Mouse (Mus musculus): Measurements from ENCODE around the gene Glis1.

Glis1 gene

DNA sequence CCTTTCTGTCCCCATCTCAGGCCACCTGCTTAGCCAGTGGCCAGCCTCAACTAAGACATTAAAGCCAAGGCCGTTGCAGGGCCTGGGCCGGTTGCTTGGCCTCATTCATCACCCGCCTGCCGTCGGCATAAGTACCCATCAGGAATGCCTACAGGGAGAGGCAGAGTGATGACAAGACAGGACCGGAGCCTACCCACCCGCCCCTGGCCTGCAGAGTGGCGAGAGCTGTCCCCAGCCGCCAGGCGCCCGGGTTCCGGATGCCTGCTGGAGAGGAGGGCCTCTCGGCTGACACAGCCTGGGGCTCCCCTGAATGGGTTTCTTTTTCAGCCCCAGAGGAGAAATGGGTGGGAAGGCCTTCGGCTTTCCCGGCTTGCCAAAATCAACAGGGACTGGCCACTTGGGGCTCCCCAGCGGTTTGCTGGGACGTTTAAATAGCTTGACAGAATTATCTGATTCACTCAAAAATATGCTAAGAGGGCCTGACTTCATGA lies 194.6 kb downstream of the Glis1 start:
- DNase-seq, result peak in 1 of 2 experiments; percentile 19

DNA sequence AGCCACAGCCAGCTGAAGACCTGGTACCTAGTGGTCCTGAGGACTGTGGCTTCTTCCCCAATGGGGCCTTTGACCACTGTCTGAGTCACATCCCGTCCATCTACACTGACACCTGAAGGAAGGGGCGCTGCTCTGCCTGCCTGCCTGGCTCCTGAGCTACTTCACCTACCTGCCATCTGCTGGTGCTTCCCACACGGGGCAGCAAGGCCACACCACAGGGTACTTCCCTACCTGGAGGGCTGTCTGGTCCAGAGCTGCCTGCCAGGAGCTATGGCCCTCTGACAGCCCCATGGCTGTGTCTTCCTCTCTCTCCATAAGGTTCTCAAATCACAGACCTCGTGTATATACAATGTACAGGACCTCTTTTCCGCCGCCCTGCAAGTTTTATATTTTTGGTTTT lies 200.2 kb downstream of the Glis1 start:
- no peak for DNase-seq

DNA sequence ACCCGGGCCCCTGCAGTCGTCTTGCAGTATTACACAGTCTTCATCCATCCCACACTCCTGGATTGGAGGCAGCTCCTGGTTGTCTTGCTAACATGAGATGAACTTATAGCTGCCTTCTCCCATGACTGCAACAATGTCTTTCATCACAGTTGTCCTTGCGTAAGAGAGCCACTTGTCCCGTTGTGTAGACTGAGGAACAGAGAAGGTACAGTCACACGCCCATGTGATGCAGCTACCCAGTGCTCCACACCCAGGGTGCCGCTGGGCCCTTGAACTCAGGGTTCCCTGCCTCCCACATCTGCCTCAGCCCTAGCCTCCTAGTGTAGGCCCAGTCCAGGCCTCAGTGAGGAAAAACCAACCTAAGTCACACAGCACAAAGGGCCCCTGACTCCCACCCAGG lies 201.7 kb downstream of the Glis1 start:
- DNase-seq, result no peak

DNA sequence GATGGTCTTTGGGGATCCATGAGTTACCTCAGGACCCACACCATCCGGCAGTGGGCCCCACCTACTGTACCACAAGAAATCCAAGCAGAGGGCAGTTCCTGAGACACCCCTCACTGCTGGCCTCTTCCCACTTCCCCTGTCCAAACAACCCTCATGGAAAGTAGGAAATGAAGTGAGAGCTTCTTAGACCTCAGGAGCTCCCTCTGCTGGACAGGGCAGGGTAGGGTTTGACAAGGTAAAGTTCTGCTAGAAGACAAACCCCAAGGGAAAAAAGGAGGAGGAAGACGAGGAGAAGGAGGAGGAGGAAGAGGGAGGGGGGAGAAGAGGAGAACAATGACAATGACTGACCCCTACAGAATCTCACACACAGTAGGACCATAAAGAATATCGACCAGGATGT lies 203.3 kb downstream of the Glis1 start:
- peak; percentile 29 to 79 for DNase-seq

DNA sequence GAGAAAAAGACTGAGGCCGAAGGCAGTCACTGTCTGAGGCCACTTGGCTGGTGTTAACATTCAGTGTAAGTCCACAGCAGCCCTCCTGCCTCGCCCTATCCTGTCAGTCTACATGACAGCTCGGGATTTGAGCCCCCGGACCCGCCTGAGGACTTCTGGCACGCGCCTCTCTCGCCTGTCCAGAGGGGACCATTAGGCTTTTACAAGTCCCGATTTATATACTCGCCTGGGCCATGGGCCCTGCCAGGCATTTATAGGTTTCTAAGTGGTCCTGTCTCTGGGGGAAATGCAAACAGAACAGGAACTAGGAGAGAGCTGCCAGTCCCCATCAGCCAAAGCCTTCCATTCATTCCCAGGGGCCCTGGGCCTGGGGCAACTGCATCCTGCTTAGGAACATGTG lies 203.9 kb downstream of the Glis1 start:
- DNase-seq, result no peak

- DNase-seq, result peak in 1 of 2 experiments; percentile 20
These were observed 207.2 kb downstream of the Glis1 start for GRCm38 (mm10) chr4:107641624-107642023.

GRCm38 (mm10) chr4:107648959-107649485 lies 214.6 kb downstream of the Glis1 start:
- no peak for DNase-seq

DNA sequence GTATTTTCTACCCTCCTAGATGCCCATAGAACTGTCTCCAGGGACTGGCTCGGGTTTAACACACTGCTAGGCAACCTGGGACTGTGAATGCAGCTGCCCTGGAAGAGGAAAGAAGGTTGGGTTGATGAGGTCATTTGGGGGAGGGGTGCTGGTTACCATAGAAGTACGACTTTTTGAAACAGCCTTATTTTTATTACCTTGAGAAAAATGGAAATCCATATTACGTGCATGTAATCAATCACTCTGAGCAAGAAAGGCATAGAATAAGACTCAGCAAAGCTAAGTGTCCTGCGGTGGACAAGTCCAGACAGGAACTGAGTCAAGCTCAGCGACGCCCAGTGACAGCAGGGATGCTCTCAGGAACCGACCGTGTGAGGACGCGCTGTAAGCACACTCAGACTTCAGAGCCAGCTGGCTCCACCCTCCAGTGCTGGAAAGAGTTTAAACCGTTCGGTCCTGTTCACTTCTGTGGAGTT lies 216.7 kb downstream of the Glis1 start:
- no peak for DNase-seq

- peak; percentile 71 to 92 for DNase-seq
These were observed 218.3 kb downstream of the Glis1 start for GRCm38 (mm10) chr4:107652598-107653279.

DNA sequence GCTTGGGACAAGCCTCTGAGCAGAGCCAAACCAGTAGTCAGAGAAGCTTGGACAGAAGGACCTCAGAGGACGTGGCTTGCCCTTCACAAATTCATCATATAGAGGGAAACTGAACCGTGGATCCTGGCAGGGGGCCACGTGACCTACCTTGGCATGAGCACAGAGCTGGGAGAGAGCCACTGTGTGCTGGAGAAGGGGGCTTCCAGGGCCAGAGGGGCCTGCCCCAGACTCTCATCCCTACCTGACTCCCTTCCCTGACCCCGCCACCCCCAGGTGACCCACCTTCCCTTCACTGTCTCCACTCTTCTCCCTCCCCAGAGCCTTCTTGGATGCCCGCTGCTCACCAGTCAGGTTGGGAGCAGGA lies 218.9 kb downstream of the Glis1 start:
- no peak for DNase-seq

DNA sequence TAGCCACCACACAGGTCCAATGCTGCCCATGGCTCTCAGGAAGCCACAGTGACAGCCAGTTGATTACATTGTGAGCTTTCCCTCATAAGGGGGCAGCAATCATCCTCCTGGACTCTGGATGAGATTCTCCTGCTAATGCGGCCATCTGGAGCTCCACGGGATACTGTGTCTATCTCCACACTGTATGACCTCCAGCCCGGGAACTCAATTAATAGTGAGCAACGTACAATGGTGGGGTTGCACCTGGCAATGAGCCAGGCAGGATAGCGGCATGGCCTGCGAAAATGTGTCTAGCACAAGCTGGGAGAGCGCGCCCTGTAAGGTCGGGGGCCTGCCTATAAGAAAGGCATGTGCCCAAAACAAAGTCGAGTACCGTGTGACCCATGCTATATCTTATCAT lies 226.3 kb downstream of the Glis1 start:
- DNase-seq, result no peak

DNA sequence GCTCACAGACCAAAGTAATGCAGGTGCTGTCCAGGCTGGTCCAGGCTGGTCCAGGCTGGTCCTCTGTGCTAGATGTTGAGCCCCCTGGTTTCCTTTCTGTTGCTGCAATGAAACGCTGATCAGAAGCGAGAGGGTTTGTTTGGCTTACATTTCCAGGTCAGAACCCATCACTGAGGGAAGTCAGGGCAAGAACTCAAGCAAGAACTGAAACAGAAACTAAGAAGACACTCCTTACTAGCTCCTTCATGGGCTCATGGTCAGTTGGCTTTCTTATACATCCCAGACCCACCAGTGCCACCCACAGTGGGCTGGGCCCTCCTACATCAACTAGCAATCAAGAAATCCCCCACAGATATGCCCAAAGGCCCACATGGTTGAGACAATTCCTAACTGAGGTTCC lies 234.1 kb downstream of the Glis1 start:
- DNase-seq, result no peak

GRCm38 (mm10) chr4:107670731-107671130 lies 236.3 kb downstream of the Glis1 start:
- no peak for DNase-seq

DNA sequence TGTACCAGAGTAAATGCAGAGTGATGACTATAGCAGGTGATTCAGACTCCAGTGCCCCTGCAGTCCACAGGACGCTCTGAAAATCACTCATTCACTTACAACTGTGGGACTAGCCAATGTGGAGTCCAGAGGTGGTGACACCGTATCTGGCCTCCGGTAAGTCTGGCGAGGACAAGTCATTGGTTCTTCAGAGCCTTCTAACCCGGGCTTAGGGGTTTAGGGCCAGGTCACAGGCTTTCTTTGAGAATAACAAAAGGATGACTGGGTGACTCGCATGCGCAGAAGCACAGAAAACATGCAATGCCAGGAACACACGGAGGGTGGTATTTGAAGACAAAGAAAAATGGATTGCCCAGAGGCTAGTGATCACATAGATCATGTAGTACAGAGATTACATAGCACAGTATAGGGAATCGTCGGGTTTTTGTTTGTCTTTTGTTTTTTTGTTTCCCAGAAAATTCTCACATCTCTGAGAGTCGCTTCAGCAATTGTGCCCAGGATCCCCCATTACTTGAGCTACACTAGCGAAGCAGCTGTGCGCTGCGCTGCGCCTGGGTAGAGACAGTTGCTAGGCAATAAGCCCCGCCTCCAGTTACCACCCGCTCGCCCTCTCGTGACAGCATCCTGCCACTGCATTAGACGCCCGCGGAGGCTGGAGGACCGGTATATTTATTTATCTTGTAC lies 239.4 kb downstream of the Glis1 start:
- peak; percentile 68 to 85 for DNase-seq

GRCm38 (mm10) chr4:107674322-107674644 lies 239.9 kb downstream of the Glis1 start:
- no peak for DNase-seq

DNA sequence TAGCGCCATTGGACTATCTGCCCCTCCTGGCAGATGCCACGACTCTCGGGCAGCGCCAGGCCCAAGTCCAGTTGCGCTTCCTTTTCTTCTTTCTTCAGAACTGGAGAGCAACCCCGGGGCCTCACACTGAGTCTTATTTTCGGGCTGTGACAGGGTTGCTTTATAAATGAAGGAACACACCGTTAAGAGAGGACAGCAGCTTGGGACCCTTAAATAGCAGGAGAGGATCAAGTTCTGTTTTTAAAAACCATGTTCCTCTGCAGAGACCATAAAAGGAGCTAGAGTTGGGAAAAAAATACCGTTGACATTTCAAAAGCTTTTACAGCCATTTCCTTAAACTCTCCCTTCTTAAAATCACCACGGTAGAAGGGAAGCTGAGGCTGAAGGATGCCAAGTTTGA lies 241.3 kb downstream of the Glis1 start:
- no peak for DNase-seq

DNA sequence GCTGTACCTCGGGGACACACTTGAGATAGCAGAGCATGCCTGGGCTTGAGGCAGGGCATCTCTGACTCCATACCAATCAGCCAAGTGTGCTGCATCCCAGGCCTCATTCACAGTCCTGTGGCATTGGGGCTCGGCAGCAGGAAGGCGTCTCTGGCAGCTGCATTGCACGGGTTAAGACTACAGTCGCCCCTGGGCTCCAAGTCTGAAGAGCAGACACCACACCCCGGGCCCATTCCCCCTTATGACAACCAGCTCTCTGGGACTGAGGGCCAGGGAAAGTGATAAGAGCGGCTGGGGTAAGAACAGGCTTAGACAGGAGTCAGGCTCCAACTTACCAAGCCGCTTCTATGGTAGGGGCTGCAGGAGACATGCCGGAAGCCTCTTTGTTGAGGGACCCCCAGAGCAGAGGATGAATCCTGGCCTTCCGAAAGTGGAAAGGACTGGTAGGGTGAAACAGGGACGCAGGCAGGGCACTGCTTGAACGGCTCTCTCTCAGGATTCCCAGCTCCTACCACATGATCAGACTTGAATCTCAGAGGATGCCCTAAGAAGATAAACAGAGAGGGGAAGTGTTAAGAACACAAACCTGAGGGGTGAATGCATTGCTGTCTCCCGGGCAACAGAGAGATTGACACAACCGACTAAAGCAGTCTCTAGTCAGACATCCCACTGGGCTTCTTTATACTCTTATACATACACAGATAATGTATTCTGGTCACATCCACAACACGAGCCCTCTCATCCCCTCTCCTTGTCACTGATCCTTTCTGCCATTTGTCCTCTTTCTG lies 246.1 kb downstream of the Glis1 start:
- DNase-seq, result no peak

- DNase-seq, result no peak
These were observed 246.9 kb downstream of the Glis1 start for GRCm38 (mm10) chr4:107681099-107681849.

GRCm38 (mm10) chr4:107683006-107683756 lies 248.8 kb downstream of the Glis1 start:
- DNase-seq, result no peak

DNA sequence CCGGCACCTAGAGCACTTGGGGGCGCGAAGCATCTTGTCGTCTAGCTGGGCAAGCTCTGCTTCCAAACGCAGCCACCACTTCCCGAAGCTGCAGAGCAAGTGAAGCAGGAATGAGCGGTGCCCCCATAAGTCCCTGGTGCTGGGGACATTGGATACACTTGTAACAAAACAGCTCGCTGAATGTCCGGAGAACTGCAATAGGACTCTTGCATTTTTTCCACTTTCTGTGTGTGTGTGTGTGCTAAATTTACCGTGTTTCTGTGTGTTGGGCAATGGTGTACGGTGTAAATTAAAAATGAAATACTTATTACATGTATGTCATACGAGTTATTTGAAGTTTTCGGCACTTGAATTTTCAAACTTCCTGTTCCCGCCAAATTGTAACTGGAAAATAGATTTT lies 249.7 kb downstream of the Glis1 start, which contains the start of gene Dmrtb1:
Gene Dmrtb1 (minus strand): TSS at position 101 of the 400 bp plus-strand sequence.
- no peak for DNase-seq
